Mouse (Mus musculus) yolk sac, embryonic 10.5 days (tissue): Measurements from ENCODE around the gene Gstcd.

Experiments used
- DNase-seq: peaks from one replicate; pipeline ENCODE4 v3.0.0-alpha.2; 2017; ENCODE audit warnings: low spot score

Gstcd gene

GRCm38 (mm10) chr3:133091664-133092273 lies at the start of gene Gstcd, which contains the start of gene Ints12:
Gstcd (minus strand) TSS chr3:133092033.
Ints12 (plus strand) TSS chr3:133091840.
- DNase-seq, result peak; percentile 91

GRCm38 (mm10) chr3:133132611-133133010 lies 40.8 kb upstream of the Gstcd start:
- DNase-seq, result no peak

GRCm38 (mm10) chr3:133131372-133131771 lies 39.5 kb upstream of the Gstcd start:
- no peak for DNase-seq

GRCm38 (mm10) chr3:133113281-133113680 lies 21.4 kb upstream of the Gstcd start:
- no peak for DNase-seq

GRCm38 (mm10) chr3:133111741-133112140 lies 19.9 kb upstream of the Gstcd start:
- peak; percentile 23 for DNase-seq

- no peak for DNase-seq
These were observed 18.0 kb upstream of the Gstcd start for GRCm38 (mm10) chr3:133109844-133110243.

GRCm38 (mm10) chr3:133108731-133109130 lies 16.9 kb upstream of the Gstcd start:
- DNase-seq, result no peak

- no peak for DNase-seq
These were observed 12.6 kb upstream of the Gstcd start for GRCm38 (mm10) chr3:133104436-133104835.

- DNase-seq, result no peak
These were observed 11.9 kb upstream of the Gstcd start for GRCm38 (mm10) chr3:133103768-133104167.

- no peak for DNase-seq
These were observed 7.1 kb upstream of the Gstcd start for GRCm38 (mm10) chr3:133098909-133099308.

GRCm38 (mm10) chr3:133098336-133098735 lies 6.5 kb upstream of the Gstcd start:
- DNase-seq, result no peak

- no peak for DNase-seq
These were observed 6.1 kb upstream of the Gstcd start for GRCm38 (mm10) chr3:133097936-133098335.

- no peak for DNase-seq
These were observed 2.5 kb upstream of the Gstcd start for GRCm38 (mm10) chr3:133094305-133094704.

GRCm38 (mm10) chr3:133092936-133093335 lies 1.1 kb upstream of the Gstcd start:
- DNase-seq, result no peak

- no peak for DNase-seq
These were observed 531 bp upstream of the Gstcd start for GRCm38 (mm10) chr3:133092274-133092853.

GRCm38 (mm10) chr3:133091121-133091663 lies 641 bp downstream of the Gstcd start:
- DNase-seq, result no peak

- DNase-seq, result no peak
These were observed 1.3 kb downstream of the Gstcd start for GRCm38 (mm10) chr3:133090247-133091120.

- no peak for DNase-seq
These were observed 6.0 kb downstream of the Gstcd start for GRCm38 (mm10) chr3:133085858-133086257.

- DNase-seq, result no peak
These were observed 9.1 kb downstream of the Gstcd start for GRCm38 (mm10) chr3:133082736-133083135.

- DNase-seq, result no peak
These were observed 16.3 kb downstream of the Gstcd start for GRCm38 (mm10) chr3:133075560-133075959.

- DNase-seq, result no peak
These were observed 39.8 kb downstream of the Gstcd start for GRCm38 (mm10) chr3:133052068-133052467.

- no peak for DNase-seq
These were observed 58.6 kb downstream of the Gstcd start for GRCm38 (mm10) chr3:133033145-133033755.
